Mouse (Mus musculus): Measurements from ENCODE around the gene Trnau1ap. TPM values are rescaled to one million over a fixed set of nuclear protein-coding genes. Genes with fewer than 3 reads are reported as not detected.

The Trnau1ap gene
- polyA plus RNA-seq, 1 experiment: 23.1 TPM

DNA sequence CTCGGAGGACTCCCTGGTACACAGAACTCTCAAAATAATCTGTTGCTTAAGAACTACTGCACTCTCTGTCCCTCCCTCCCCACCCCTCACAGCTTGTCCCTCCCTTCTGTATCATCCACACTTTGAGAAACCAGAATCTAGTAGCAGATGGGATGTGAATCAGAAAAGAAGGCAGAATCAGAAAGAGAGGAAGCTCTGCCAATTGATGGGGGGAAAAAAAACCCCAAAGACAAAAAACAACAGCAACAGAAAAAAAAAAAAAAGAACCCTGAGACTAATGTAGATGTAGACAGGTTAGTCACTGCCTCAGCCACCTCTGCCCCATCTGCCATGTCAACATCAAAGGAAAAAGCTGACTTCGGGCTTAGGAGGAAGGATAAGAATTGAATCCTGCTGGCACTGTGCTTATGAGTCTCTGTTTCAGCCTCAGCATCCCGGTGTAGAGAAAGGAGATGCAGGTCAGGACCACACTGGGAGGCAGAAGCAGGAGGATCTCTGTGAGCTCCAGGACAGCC is 62.4 kb downstream of the Trnau1ap start:
- TF ChIP-seq POLR2A (IDR thresholded peaks at IDR 0.05; ENCODE audit: control insufficient read depth, extremely low read depth, insufficient read depth, low read length, poor library complexity) (no peak), CTCF (IDR thresholded peaks at IDR 0.05; ENCODE audit: borderline replicate concordance, control insufficient read depth, extremely low read depth, insufficient read depth, low read length, poor library complexity) (no peak)
- DNase-seq: no peak
- H3K4me1 ChIP-seq (replicated peaks; ENCODE audit: control insufficient read depth, insufficient read depth, low read length): peaks cover 8% of the 10 kb centered on the region
- 88% methylated on average over 3 of the region's 3 CpGs for WGBS
- no peak overlapping the region for H3K27ac ChIP-seq (ENCODE audit: control insufficient read depth, insufficient read depth, low read length)
- no peaks in the 10 kb centered on the region for H3K27me3 ChIP-seq (ENCODE audit: control insufficient read depth, insufficient read depth, low read length)
- no peak overlapping the region for H3K4me3 ChIP-seq (ENCODE audit: control insufficient read depth, insufficient read depth, low read length)
- no peaks in the 10 kb centered on the region for H3K36me3 ChIP-seq (ENCODE audit: control insufficient read depth, insufficient read depth, low read length)

DNA sequence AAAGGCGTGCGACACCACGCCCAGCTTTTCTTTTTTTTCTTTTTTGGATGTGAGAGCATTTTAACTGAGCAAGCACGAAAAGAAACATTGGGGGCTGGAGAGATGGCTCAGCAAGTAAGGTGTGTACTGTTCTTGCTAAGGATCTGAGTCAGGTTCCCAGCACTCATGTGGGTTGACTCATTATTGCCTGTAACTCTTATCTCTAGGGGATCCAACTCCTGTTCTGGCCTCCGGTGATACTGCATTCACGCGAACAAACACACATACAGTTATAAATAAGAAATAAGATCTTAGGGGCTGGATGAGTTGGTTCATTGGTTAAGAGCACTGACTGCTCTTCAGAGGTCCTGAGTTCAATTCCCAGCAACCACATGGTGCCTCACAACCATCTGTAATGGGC is 66.0 kb downstream of the Trnau1ap start:
- TF ChIP-seq POLR2A (IDR thresholded peaks at IDR 0.05; ENCODE audit: control insufficient read depth, extremely low read depth, insufficient read depth, low read length, poor library complexity) (no peak), CTCF (IDR thresholded peaks at IDR 0.05; ENCODE audit: borderline replicate concordance, control insufficient read depth, extremely low read depth, insufficient read depth, low read length, poor library complexity) (no peak)
- Histone ChIP-seq H3K4me3 (ENCODE audit: control insufficient read depth, insufficient read depth, low read length) (no peak overlapping the region), H3K27ac (ENCODE audit: control insufficient read depth, insufficient read depth, low read length) (no peak overlapping the region), H3K36me3 (ENCODE audit: control insufficient read depth, insufficient read depth, low read length) (no peaks in the 10 kb centered on the region), H3K4me1 (replicated peaks; ENCODE audit: control insufficient read depth, insufficient read depth, low read length) (peaks cover 5% of the 10 kb centered on the region), H3K27me3 (ENCODE audit: control insufficient read depth, insufficient read depth, low read length) (no peaks in the 10 kb centered on the region)
- WGBS: 98% methylated on average over 7 of the region's 7 CpGs
- no peak for DNase-seq

DNA sequence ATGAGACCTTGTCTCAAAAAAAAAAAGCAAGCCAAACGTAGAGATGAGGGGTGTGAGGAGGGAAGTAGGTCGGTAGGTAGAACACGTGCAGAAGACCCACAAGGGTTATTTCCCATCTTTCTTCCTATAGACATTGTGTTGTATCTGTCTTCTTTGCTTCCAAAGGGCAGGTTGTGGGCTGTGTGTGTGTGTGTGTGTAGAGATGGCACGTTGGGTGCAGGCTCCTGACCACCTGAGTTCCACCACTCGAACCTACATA is 67.1 kb downstream of the Trnau1ap start:
- Histone ChIP-seq H3K4me3 (ENCODE audit: control insufficient read depth, insufficient read depth, low read length) (no peak overlapping the region), H3K27ac (ENCODE audit: control insufficient read depth, insufficient read depth, low read length) (no peak overlapping the region; the same call in 1 of the 2 replicates), H3K36me3 (ENCODE audit: control insufficient read depth, insufficient read depth, low read length) (no peaks in the 10 kb centered on the region), H3K4me1 (replicated peaks; ENCODE audit: control insufficient read depth, insufficient read depth, low read length) (peaks cover 5% of the 10 kb centered on the region), H3K27me3 (ENCODE audit: control insufficient read depth, insufficient read depth, low read length) (no peaks in the 10 kb centered on the region)
- DNase-seq: no peak
- 20% methylated on average over 5 of the region's 5 CpGs for WGBS
- TF ChIP-seq CTCF (IDR thresholded peaks at IDR 0.05; ENCODE audit: borderline replicate concordance, control insufficient read depth, extremely low read depth, insufficient read depth, low read length, poor library complexity): no peak

Other genes starting within 250 kb of the Trnau1ap start
- 3.9 and 4.3 TPM in 2 replicates for gene Oprd1, start 185.1 kb downstream of the Trnau1ap start, polyA plus RNA-seq (2012; rRNA removed)
- 36.0 and 36.3 TPM in 2 replicates for gene Ythdf2, start 117.2 kb downstream of the Trnau1ap start, polyA plus RNA-seq (2012; rRNA removed)
- gene Gmeb1, start 67.9 kb downstream of the Trnau1ap start, polyA plus RNA-seq (2012; rRNA removed): 47.5 and 49.6 TPM in 2 replicates
- gene Taf12, start 55.2 kb downstream of the Trnau1ap start, polyA plus RNA-seq (2012; rRNA removed): 13.7 and 17.2 TPM in 2 replicates
- gene Rab42, start 26.2 kb downstream of the Trnau1ap start, polyA plus RNA-seq (2012; rRNA removed): 6.2 and 6.8 TPM in 2 replicates
- 31.9 and 40.8 TPM in 2 replicates for gene Rcc1, start 24.1 kb upstream of the Trnau1ap start, polyA plus RNA-seq (2012; rRNA removed)
- 11.3 and 13.0 TPM in 2 replicates for gene Phactr4, start 93.0 kb upstream of the Trnau1ap start, polyA plus RNA-seq (2012; rRNA removed)
- 6.7 and 10.4 TPM in 2 replicates for gene Med18, start 134.4 kb upstream of the Trnau1ap start, polyA plus RNA-seq (2012; rRNA removed)
- gene Sesn2, start 181.0 kb upstream of the Trnau1ap start, polyA plus RNA-seq (2012; rRNA removed): 12.8 and 13.2 TPM in 2 replicates
- gene Atpif1, start 204.1 kb upstream of the Trnau1ap start, polyA plus RNA-seq (2012; rRNA removed): 102 and 109 TPM in 2 replicates
- gene Dnajc8, start 206.0 kb upstream of the Trnau1ap start, polyA plus RNA-seq (2012; rRNA removed): 45.6 and 46.4 TPM in 2 replicates
- gene Ptafr, start 234.5 kb upstream of the Trnau1ap start, polyA plus RNA-seq (2012; rRNA removed): 7.1 and 8.5 TPM in 2 replicates